Mouse (Mus musculus) forebrain, embryonic 13.5 days (tissue): ENCODE measurements around the gene Herc1. TPM values are rescaled to one million over a fixed set of nuclear protein-coding genes. Genes with fewer than 3 reads are reported as not detected.

ENCODE experiments used
- ATAC-seq: fragments of 200-750 bp; cut with Nextera tagmentation; 2 replicates; pipeline ENCODE4 v1.8.0; 2017
- H3K27ac ChIP-seq: fragments of 300-500 bp; sonication (generic); 2 replicates; pipeline ENCODE4 v1.5.1; 2015; ENCODE audit warnings: inconsistent platforms, mild to moderate bottlenecking, moderate library complexity
- H3K27me3 ChIP-seq: fragments of 300-500 bp; sonication (generic); 2 replicates; pipeline ENCODE4 v1.6.1; 2015; ENCODE audit warnings: mild to moderate bottlenecking, inconsistent platforms
- H3K36me3 ChIP-seq: fragments of 300-500 bp; sonication (generic); 2 replicates; pipeline ENCODE4 v1.6.1; 2015; ENCODE audit warnings: mild to moderate bottlenecking, inconsistent platforms; ENCODE audit not compliant: poor library complexity, severe bottlenecking
- H3K4me1 ChIP-seq: fragments of 300-500 bp; sonication (generic); 2 replicates; pipeline ENCODE4 v1.6.1; 2015; ENCODE audit warnings: inconsistent platforms
- H3K4me2 ChIP-seq: fragments of 300-500 bp; sonication (generic); 2 replicates; pipeline ENCODE4 v1.6.1; 2015; ENCODE audit warnings: inconsistent platforms, mild to moderate bottlenecking, moderate library complexity
- H3K4me3 ChIP-seq: fragments of 300-500 bp; sonication (generic); 2 replicates; pipeline ENCODE4 v1.5.1; 2015; ENCODE audit warnings: mild to moderate bottlenecking, inconsistent platforms
- H3K9ac ChIP-seq: fragments of 300-500 bp; sonication (generic); 2 replicates; pipeline ENCODE4 v1.6.1; 2015; ENCODE audit warnings: mild to moderate bottlenecking, inconsistent platforms
- H3K9me3 ChIP-seq: fragments of 300-500 bp; sonication (generic); replicated peaks from 2 replicates; pipeline ENCODE4 v1.6.1; 2016; ENCODE audit warnings: inconsistent platforms
- WGBS: fragments of 180-500 bp; shearing (Covaris S2); methylation state at CpG from one replicate; pipeline ENCODE4 v1.1.7; 2015; 5-methylcytosine and 5-hydroxymethylcytosine counted together
- polyA plus RNA-seq: library from polyadenylated mRNA; unstranded; fragments of >200 nt; fragmentation: Nextera tagmentation; extraction: Ambion mirVana; gene quantifications from 2 replicates; pipeline ENCODE4 v1.2.1, GENCODE M21; 2015

The Herc1 gene
- polyA plus RNA-seq, 1 experiment from 2014 or later = 43.1 TPM

DNA sequence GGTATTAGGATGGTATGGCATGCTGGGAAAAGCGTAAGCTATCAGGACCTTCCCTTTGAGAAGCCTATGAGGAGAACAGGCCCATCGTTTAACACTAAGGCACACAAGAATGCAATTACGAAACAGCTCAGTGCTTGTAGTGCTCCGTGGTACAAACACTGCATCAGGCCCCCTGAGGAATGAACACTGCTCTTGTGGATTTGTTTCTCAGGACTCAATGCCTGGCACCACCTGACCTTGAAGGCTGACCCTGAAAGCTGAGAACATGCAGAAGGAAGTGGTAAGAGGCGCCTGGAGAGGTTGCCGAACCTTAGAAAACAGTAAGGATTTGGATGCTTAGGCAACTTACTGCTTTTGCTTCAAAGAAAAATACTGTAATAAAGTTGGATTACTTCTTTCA is 20.8 kb upstream of the Herc1 start:
- Histone ChIP-seq H3K9ac (no peak overlapping the region), H3K4me2 (no peak overlapping the region), H3K36me3 (no peaks in the 10 kb centered on the region), H3K27ac (no peak overlapping the region), H3K4me1 (no peaks in the 10 kb centered on the region), H3K4me3 (no peak overlapping the region), H3K27me3 (no peaks in the 10 kb centered on the region), H3K9me3 (no peaks in the 10 kb centered on the region)
- 43% methylated on average over 6 of the region's 6 CpGs for WGBS
- no peak for ATAC-seq

DNA sequence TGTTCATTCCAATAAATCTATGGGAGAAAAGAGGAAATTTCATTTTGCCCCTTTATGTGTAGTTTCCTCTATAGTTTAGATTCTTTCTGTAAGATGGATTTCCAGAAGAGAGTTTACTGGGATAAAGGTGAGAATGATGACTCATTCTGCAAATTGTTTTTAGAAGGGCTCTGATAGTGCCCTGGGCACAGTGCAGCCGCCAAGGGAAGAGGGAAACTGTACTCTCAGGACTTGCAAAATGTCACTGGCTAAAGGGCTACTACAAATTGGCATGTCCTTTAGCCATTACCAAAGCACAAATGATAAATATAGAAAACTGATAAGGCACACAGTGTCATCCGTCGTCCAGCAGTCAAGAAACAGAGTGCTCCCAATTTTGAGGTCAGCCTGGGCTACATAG is 19.8 kb upstream of the Herc1 start:
- H3K9me3 ChIP-seq = no peaks in the 10 kb centered on the region
- H3K4me2 ChIP-seq = no peak overlapping the region
- H3K27me3 ChIP-seq = no peaks in the 10 kb centered on the region
- H3K4me1 ChIP-seq = no peaks in the 10 kb centered on the region
- no peak overlapping the region for H3K4me3 ChIP-seq
- 96% methylated on average over 3 of the region's 3 CpGs for WGBS
- no peak overlapping the region for H3K27ac ChIP-seq
- H3K36me3 ChIP-seq = no peaks in the 10 kb centered on the region
- H3K9ac ChIP-seq = no peak overlapping the region
- no peak for ATAC-seq

DNA sequence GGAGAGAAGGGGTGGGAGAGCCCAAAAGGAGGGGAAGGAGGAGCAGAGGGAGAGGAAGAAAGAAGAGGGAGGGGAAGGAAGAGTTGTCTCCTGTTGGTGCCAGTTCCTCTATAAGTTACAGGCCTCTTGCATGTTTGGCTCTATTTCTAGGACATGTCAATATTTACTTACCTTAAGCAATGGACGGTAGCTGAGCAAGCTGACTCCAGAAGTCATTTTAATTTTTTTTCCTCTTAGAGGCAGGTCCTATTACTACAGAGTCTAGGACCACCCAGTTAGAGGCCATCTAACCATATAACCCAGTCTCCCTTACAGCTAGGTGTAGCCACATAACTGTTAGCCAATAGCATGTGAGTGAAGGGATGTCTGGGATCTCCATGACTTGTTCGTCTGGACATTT is 18.7 kb upstream of the Herc1 start:
- H3K36me3 ChIP-seq = no peaks in the 10 kb centered on the region
- no peak overlapping the region for H3K4me3 ChIP-seq
- no peak for ATAC-seq
- no peaks in the 10 kb centered on the region for H3K4me1 ChIP-seq
- H3K27me3 ChIP-seq = no peaks in the 10 kb centered on the region
- H3K9me3 ChIP-seq = no peaks in the 10 kb centered on the region
- H3K4me2 ChIP-seq = no peak overlapping the region
- 91% methylated on average over 2 of the region's 2 CpGs for WGBS
- H3K9ac ChIP-seq = no peak overlapping the region
- no peak overlapping the region for H3K27ac ChIP-seq

DNA sequence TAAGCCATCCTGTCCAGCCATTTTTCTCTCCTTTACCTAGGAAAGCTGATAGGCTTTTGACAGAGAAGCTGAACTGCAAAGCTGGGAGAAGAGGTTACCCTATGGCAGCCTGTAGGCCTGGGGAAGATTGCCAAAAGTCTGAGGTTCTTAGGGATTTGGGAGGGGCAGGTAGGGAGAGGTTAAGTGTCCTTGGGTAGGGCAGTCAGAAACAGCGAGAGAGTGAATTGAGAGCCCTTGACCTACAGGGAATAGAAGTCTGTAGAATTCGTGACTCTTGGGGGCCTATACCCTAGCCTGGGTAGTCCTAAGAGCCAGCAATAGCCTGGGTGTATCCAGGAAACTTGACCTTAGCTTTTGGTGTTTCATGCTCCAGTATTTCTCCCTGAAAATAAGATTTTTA is 17.9 kb upstream of the Herc1 start:
- ATAC-seq = no peak
- Histone ChIP-seq H3K4me3 (no peak overlapping the region), H3K27ac (no peak overlapping the region), H3K9ac (no peak overlapping the region), H3K27me3 (no peaks in the 10 kb centered on the region), H3K9me3 (no peaks in the 10 kb centered on the region), H3K36me3 (no peaks in the 10 kb centered on the region), H3K4me2 (no peak overlapping the region), H3K4me1 (no peaks in the 10 kb centered on the region)
- WGBS = 86% methylated on average over 2 of the region's 2 CpGs

DNA sequence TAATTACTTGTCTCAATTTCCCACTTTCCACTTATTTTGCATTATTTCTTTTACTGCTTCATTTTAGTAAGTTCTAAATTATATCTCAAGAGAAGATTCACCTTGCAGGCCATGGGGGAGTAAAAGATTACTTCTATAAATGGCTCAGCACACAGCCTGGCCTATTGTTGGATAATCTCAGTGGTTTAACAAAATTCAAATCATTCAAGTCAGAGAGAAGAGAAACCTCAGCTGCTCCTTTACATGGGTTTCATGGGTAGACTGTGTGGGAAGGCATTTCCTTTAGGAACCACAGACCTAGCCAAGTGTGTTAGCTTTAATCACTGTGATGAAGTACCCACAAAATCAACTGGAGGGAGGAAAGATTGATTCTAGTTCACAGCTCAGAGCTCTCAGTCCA is 13.0 kb upstream of the Herc1 start:
- Histone ChIP-seq H3K4me3 (no peak overlapping the region), H3K27me3 (no peaks in the 10 kb centered on the region), H3K27ac (no peak overlapping the region), H3K4me2 (no peak overlapping the region), H3K4me1 (peaks cover 3% of the 10 kb centered on the region; the same call in 1 of the 2 replicates), H3K9me3 (no peaks in the 10 kb centered on the region), H3K36me3 (no peaks in the 10 kb centered on the region), H3K9ac (no peak overlapping the region)
- ATAC-seq = no peak

DNA sequence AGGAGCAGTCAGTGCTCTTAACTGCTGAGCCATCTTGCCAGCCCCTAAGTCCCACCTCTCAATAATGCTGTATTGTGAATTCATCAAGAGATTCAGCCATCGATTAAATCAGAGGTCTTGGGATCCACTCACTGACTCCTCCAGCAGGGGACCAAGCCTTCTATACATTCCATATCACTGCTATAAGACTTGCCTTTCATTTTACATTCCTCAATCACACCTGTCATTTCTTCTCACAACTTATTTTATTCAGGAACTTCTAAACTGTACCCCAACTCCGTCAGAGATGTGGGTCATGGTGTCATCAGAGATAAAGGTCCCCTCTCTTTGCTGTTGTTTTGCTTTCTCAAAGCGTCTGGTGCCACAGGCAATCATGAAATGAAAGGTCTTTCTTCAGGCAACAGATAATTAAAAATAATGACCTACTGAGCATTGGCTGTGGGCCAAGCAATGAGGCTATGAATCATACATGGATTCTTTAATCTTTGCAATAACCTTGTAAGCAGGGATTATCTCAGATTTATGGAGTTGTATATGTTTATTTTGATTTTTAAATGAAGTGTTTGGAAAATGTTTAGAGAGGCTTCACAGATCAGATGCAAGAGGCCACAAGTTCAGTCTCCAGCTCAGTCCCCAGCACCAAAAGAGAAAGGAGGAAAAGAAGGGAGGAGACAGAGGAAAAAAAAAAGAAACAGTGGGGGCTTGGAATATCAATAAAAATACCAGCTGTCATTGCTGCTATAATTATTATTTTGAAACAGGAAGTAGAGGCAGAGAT is 12.1 kb upstream of the Herc1 start:
- Histone ChIP-seq H3K27ac (no peak overlapping the region), H3K9me3 (no peaks in the 10 kb centered on the region), H3K4me1 (peaks cover 3% of the 10 kb centered on the region; the same call in 1 of the 2 replicates), H3K4me3 (no peak overlapping the region), H3K4me2 (no peak overlapping the region), H3K9ac (no peak overlapping the region), H3K27me3 (no peaks in the 10 kb centered on the region), H3K36me3 (no peaks in the 10 kb centered on the region)
- ATAC-seq = no peak
- 29% methylated on average over 3 of the region's 3 CpGs for WGBS

DNA sequence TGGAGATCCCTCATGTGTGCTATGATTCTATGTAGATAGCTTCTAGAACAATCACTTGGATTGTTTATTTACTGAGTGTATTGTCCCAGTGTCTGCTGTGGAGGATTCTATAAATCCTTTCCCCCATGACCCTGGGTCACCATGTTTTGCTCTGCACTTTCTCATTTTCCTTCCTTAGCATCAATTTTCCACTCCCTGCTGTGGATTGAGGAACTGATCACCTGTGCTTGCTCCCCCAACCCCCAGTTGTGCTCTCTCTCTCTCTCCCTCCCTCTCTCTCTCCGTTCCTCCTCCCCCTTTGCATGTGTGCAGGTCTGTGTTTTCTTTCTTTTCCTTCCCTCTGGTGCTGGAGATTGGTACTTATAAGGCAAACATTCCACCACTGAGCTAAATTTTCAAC is 10.5 kb upstream of the Herc1 start:
- peaks cover 3% of the 10 kb centered on the region; the same call in 1 of the 2 replicates for H3K4me1 ChIP-seq
- H3K9me3 ChIP-seq = no peaks in the 10 kb centered on the region
- no peaks in the 10 kb centered on the region for H3K27me3 ChIP-seq
- H3K4me2 ChIP-seq = no peak overlapping the region
- H3K9ac ChIP-seq = no peak overlapping the region
- no peak for ATAC-seq
- H3K27ac ChIP-seq = no peak overlapping the region
- no peak overlapping the region for H3K4me3 ChIP-seq
- 67% methylated on average over 1 of the region's 1 CpGs for WGBS
- H3K36me3 ChIP-seq = no peaks in the 10 kb centered on the region

DNA sequence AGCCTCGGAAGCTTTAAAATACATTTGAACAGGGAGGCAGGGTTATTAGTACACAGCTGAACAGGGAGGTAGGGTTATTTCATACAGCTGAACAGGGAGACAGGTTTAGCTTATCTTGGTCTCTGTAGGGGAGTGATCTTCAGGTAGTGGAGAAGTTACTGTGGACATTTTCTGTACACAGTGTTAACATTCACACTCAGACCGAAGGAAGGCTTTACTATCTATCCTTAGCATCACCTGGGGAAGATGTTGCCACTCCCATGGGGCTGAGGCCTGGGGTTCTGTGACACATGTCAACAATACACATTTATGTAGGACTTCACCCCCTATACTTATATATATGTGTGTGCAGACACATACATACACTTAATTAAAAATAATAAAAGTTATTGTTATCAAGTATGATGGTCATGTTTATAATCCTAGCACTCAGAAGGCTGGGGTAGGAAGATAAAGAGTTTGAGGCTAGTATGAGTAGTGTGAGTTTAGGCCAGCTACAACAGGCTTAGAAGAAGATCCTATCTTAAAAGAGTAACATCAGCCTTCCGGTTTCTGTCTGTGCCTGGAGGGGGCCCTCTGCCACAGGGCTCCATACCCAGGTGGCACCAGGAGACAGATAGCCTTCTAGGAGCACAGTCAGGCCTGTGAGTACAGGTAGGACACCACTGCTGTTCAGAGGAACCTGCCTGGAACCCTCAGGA is 9.7 kb upstream of the Herc1 start:
- no peak overlapping the region for H3K4me2 ChIP-seq
- WGBS = 84% methylated on average over 3 of the region's 3 CpGs
- no peaks in the 10 kb centered on the region for H3K27me3 ChIP-seq
- H3K4me3 ChIP-seq = no peak overlapping the region
- no peak overlapping the region for H3K27ac ChIP-seq
- H3K4me1 ChIP-seq = peaks cover 3% of the 10 kb centered on the region; the same call in 1 of the 2 replicates
- no peak for ATAC-seq
- H3K9ac ChIP-seq = no peak overlapping the region
- H3K36me3 ChIP-seq = no peaks in the 10 kb centered on the region
- H3K9me3 ChIP-seq = no peaks in the 10 kb centered on the region

DNA sequence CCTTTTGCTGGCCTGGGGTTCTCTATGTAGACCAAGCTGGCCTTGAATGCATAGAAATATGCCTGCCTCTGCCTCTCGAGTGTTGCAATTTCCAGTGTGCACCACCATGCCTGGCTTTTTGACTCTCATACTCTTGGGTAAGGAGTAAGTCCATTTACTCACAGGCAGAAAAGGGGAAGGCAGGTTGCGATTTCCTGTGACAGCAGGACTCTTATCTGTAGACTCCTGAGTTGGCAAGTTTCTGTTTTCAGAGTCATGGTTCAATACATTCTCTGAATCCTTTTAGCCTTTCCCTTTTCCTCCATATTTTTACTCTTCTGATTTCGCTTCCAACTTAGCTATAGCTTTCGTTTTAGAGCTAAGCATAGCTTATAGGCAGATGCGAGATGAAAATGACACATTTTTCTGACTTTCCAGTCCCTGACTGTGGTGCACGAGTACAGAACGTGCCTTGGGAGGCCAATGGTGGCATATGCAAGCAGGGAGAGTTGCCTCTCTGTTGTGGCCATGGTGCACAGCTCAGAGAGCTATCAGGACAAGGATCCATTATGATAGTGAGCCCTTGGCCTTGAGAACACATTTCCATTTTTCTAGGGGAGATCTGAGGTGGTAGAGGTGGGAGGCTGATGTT is 2.7 kb upstream of the Herc1 start:
- Histone ChIP-seq H3K4me3 (no peak overlapping the region), H3K27ac (no peak overlapping the region), H3K27me3 (no peaks in the 10 kb centered on the region), H3K4me1 (peaks cover 20% of the 10 kb centered on the region), H3K36me3 (no peaks in the 10 kb centered on the region), H3K9ac (no peak overlapping the region), H3K4me2 (no peak overlapping the region), H3K9me3 (no peaks in the 10 kb centered on the region)
- ATAC-seq = no peak
- 84% methylated on average over 7 of the region's 7 CpGs for WGBS

DNA sequence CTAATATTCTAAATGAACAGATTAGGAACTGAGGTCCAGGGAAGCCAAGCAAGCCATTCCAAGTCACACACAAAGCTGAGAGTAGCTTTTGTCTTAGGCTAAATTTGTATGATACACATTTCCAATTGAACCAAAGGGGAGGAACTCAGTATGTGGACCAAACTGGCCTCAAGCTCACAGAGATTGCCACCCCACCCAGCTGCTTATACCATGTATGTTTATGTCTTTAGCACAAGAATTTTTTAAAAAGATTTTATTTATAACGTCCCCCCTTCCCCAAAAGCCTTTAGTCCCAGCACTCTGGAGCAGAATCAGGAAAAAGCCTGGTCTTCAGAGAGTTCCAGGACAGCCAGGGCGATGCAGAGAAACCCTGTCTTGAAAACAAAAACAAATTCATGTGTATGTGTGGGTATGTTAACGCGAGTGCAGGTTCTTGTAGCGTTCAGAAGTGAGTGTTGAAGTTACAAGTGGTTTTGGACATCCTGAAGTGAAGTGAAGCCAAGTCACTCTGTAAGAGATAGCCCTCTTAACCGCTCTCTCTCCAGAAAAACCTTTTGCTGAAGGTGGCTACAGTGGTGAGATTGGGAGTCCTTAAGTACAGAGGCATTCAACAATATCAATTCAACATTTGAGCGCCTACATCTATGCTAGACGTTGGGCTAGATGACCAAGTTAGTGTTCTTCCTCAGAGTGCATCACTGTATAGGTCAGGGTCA is 948 bp upstream of the Herc1 start:
- peak overlapping the region; percentile 98 for H3K9ac ChIP-seq
- ATAC-seq = no peak; the same call in 1 of the 2 replicates
- H3K4me3 ChIP-seq = peak overlapping the region; percentile 87
- H3K4me2 ChIP-seq = peak overlapping the region; percentile 71
- no peaks in the 10 kb centered on the region for H3K36me3 ChIP-seq
- H3K4me1 ChIP-seq = peaks cover 21% of the 10 kb centered on the region
- H3K27me3 ChIP-seq = no peaks in the 10 kb centered on the region
- H3K27ac ChIP-seq = peak overlapping the region; percentile 98; the same call in 1 of the 2 replicates
- WGBS = 33% methylated on average over 8 of the region's 8 CpGs
- no peaks in the 10 kb centered on the region for H3K9me3 ChIP-seq

DNA sequence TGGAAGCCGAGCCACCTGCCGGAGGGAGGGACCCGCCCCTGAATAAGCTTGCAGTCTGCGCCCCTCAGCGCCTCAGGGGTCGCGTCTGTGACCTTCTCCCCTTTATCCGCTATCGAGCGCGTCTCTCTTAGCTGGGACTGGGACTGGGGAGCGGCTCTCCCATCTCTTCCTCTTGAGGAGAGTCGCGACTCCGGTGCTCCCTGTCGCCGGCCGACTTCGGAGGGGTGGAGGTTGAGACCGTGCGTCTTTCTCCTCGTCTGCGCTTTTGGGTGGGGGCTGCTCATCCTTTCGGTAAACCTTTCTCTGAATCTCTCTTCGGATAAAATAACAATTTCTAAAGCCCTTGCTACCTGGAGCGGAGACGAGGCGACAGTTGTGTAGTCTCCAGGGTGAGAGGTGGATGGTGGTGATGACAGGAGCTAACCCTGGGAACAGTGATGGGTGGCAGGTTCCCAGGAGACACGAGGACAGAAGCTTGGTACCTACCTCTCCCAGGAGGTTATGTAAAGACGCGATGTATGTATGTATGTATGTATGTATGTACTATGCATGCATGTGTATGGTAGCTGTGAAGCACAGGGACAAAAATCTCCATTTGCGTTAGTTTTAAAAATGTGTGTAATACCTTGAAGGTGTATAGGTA is 659 bp downstream of the Herc1 start:
- Histone ChIP-seq H3K4me2 (peak overlapping the region; percentile 71), H3K9me3 (no peaks in the 10 kb centered on the region), H3K9ac (peak overlapping the region; percentile 98), H3K4me3 (peak overlapping the region; percentile 87), H3K27me3 (no peaks in the 10 kb centered on the region), H3K4me1 (peaks cover 21% of the 10 kb centered on the region), H3K36me3 (no peaks in the 10 kb centered on the region), H3K27ac (peak overlapping the region; percentile 98)
- ATAC-seq = peak; percentile 57
- 1% methylated on average over 32 of the region's 32 CpGs for WGBS
